Mouse (Mus musculus) cerebellum, postnatal 36 days (tissue): Measurements from ENCODE around the gene Nrtn.
A peak's percentile ranks its signal among the peaks of the same experiment; 100 is the strongest.

Experiments used
- DNase-seq, 2 experiments: peaks; one replicate each; pipeline ENCODE4 v3.0.0; 2021 to 2022; ENCODE audit warnings: mixed read lengths in 2 of 2

The Nrtn gene

DNA sequence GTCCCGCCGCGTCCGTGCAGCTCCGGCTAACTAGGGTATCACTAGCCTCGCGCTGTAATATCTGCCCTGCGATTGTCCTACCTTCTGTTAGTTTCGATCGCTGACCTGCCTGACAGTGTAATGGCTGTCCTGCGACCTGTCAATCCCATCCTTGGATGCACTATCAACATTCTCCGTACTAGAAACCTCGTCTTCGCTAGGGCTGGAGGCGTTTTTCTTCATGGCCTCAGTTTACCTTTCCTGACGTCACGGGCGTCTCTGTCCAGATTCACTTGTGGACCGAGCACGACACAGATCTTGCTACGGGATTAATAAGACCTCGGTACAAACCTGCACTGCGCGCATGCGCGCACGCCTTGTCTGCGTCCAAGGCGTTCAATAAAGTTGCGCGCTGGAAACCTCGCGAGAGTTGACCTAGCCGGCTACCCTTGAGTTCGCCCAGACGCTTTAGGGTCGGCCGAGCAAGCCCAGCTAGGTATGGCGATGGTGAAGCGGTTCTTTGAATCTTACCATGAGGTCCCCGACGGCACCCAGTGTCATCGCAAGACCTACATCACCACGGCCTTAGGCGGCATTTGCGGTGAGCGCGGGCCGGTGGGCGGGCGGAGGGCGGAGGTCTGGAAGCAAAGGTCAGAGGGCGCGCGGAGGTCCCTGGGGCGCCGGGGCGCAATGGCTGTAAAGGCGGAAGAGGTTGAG lies 39.8 kb downstream of the Nrtn start, which contains the start of the genes Ndufa11 and Vmac:
Gene Ndufa11 (plus strand): TSS at position 405 of the 696 bp plus-strand sequence.
Gene Vmac (minus strand): TSS at position 660 of the 696 bp plus-strand sequence.
- peak; percentile 96 for DNase-seq

GRCm38 (mm10) chr17:56716655-56717362 lies 40.5 kb downstream of the Nrtn start:
- DNase-seq = peak; percentile 91 to 92

- no peak for DNase-seq
Measured at GRCm38 (mm10) chr17:56715914-56716654, 41.2 kb downstream of the Nrtn start.

GRCm38 (mm10) chr17:56715360-56715759 lies 42.0 kb downstream of the Nrtn start:
- no peak for DNase-seq

- DNase-seq = no peak
Measured at GRCm38 (mm10) chr17:56709708-56710107, 47.6 kb downstream of the Nrtn start.

- no peak for DNase-seq
Measured at GRCm38 (mm10) chr17:56708692-56709091, 48.6 kb downstream of the Nrtn start.

DNA sequence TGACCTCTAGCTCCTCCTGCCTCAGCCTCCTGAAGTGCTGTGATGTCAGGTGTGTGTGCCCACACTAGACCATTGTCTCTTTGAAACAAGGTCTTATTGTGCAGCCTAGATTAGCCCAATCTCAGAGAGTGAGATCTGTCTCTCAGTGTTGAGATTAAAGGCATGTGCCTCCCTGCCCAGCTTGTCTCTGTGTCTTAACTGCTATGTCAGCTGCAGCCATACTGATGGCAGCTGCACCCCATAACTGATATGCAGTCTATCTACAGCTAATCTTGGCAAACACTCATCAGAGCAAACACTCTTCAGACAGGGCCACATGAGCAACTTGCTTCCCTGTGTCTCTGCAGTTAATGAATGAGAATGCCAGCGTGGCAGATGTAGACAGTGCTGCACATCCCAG lies 50.8 kb downstream of the Nrtn start:
- no peak for DNase-seq

- no peak for DNase-seq
Measured at GRCm38 (mm10) chr17:56703038-56703437, 54.3 kb downstream of the Nrtn start.
